Mouse (Mus musculus): ENCODE measurements around the gene Cxcl12. TPM values are rescaled to one million over a fixed set of nuclear protein-coding genes. Genes with fewer than 3 reads are reported as not detected.

Cxcl12 gene
- polyA plus RNA-seq, 1 experiment from 2014 or later = 144 TPM

- Histone ChIP-seq H3K9me3 (ENCODE audit: control insufficient read depth, low read length) (no peaks in the 10 kb centered on the region), H3K36me3 (ENCODE audit: control insufficient read depth, insufficient read depth, low read length) (peaks cover 69% of the 10 kb centered on the region), H3K4me2 (ENCODE audit: low read length) (no peak overlapping the region), H3K27me3 (ENCODE audit: control insufficient read depth, insufficient read depth, low read length) (peaks cover 28% of the 10 kb centered on the region), H3K9ac (ENCODE audit: low read length) (no peak overlapping the region), H3K27ac (replicated peaks in 1 of 2; ENCODE audit: control insufficient read depth in 1 of 2, insufficient read depth in 1 of 2, low read depth in 2 of 2, low read length in 2 of 2) (no peak overlapping the region), H3K4me3 (ENCODE audit: control insufficient read depth in 1 of 2, insufficient read depth in 1 of 2, low read depth in 1 of 2, low read length in 2 of 2) (no peak overlapping the region), H3K4me1 (ENCODE audit: control insufficient read depth in 2 of 2, insufficient read depth in 2 of 2, low read length in 2 of 2) (peaks cover 2 to 4% of the 10 kb centered on the region in 2 experiments; a peak in 1 of 4 replicates)
- 75% methylated on average over 2 of the region's 2 CpGs for WGBS
- ATAC-seq (ENCODE audit: insufficient number of reproducible peaks, insufficient read depth, low FRiP score, low read depth) = no peak
Observed at GRCm38 (mm10) chr6:117175113-117175793, 6.9 kb downstream of the Cxcl12 start.

- no peaks in the 10 kb centered on the region for H3K9me3 ChIP-seq (ENCODE audit: control insufficient read depth, low read length)
- peaks cover 3 to 8% of the 10 kb centered on the region in 2 experiments; a peak in 1 of 4 replicates for H3K4me1 ChIP-seq (ENCODE audit: control insufficient read depth in 2 of 2, insufficient read depth in 2 of 2, low read length in 2 of 2)
- no peak overlapping the region for H3K4me2 ChIP-seq (ENCODE audit: low read length)
- H3K9ac ChIP-seq (ENCODE audit: low read length) = no peak overlapping the region
- no peak overlapping the region for H3K27ac ChIP-seq (replicated peaks in 1 of 2; ENCODE audit: control insufficient read depth in 1 of 2, insufficient read depth in 1 of 2, low read depth in 2 of 2, low read length in 2 of 2)
- peaks cover 67% of the 10 kb centered on the region for H3K36me3 ChIP-seq (ENCODE audit: control insufficient read depth, insufficient read depth, low read length)
- H3K4me3 ChIP-seq (ENCODE audit: control insufficient read depth in 1 of 2, insufficient read depth in 1 of 2, low read depth in 1 of 2, low read length in 2 of 2) = no peak overlapping the region
- H3K27me3 ChIP-seq (ENCODE audit: control insufficient read depth, insufficient read depth, low read length) = peaks cover 18% of the 10 kb centered on the region
- 29% methylated on average over 5 of the region's 5 CpGs for WGBS
- ATAC-seq (ENCODE audit: insufficient number of reproducible peaks, insufficient read depth, low FRiP score, low read depth) = no peak
Observed at GRCm38 (mm10) chr6:117176406-117176805, 8.1 kb downstream of the Cxcl12 start.

- no peak for ATAC-seq (ENCODE audit: insufficient number of reproducible peaks, insufficient read depth, low FRiP score, low read depth)
- Histone ChIP-seq H3K4me2 (ENCODE audit: low read length) (no peak overlapping the region), H3K9ac (ENCODE audit: low read length) (no peak overlapping the region), H3K27ac (replicated peaks in 1 of 2; ENCODE audit: control insufficient read depth in 1 of 2, insufficient read depth in 1 of 2, low read depth in 2 of 2, low read length in 2 of 2) (no peak overlapping the region), H3K27me3 (ENCODE audit: control insufficient read depth, insufficient read depth, low read length) (no peaks in the 10 kb centered on the region), H3K9me3 (ENCODE audit: control insufficient read depth, low read length) (no peaks in the 10 kb centered on the region), H3K4me1 (ENCODE audit: control insufficient read depth in 2 of 2, insufficient read depth in 2 of 2, low read length in 2 of 2) (peaks cover 3 to 8% of the 10 kb centered on the region in 2 experiments; a peak in 2 of 4 replicates), H3K36me3 (ENCODE audit: control insufficient read depth, insufficient read depth, low read length) (peaks cover 36% of the 10 kb centered on the region), H3K4me3 (ENCODE audit: control insufficient read depth in 1 of 2, insufficient read depth in 1 of 2, low read depth in 1 of 2, low read length in 2 of 2) (no peak overlapping the region)
- WGBS = 52% methylated on average over 6 of the region's 6 CpGs
Observed at GRCm38 (mm10) chr6:117180303-117180702, 12.0 kb downstream of the Cxcl12 start.

GRCm38 (mm10) chr6:117185381-117185780 lies 17.0 kb downstream of the Cxcl12 start:
- H3K4me1 ChIP-seq (ENCODE audit: control insufficient read depth in 2 of 2, insufficient read depth in 2 of 2, low read length in 2 of 2) = peaks cover 5 to 8% of the 10 kb centered on the region in 2 experiments; a peak in 2 of 4 replicates
- no peaks in the 10 kb centered on the region for H3K9me3 ChIP-seq (ENCODE audit: control insufficient read depth, low read length)
- H3K9ac ChIP-seq (ENCODE audit: low read length) = no peak overlapping the region
- H3K36me3 ChIP-seq (ENCODE audit: control insufficient read depth, insufficient read depth, low read length) = no peaks in the 10 kb centered on the region
- H3K4me3 ChIP-seq (ENCODE audit: control insufficient read depth in 1 of 2, insufficient read depth in 1 of 2, low read depth in 1 of 2, low read length in 2 of 2) = no peak overlapping the region
- no peak overlapping the region for H3K27ac ChIP-seq (replicated peaks in 1 of 2; ENCODE audit: control insufficient read depth in 1 of 2, insufficient read depth in 1 of 2, low read depth in 2 of 2, low read length in 2 of 2)
- ATAC-seq (ENCODE audit: insufficient number of reproducible peaks, insufficient read depth, low FRiP score, low read depth) = no peak
- 80% methylated on average over 4 of the region's 4 CpGs for WGBS
- H3K27me3 ChIP-seq (ENCODE audit: control insufficient read depth, insufficient read depth, low read length) = no peaks in the 10 kb centered on the region
- no peak overlapping the region for H3K4me2 ChIP-seq (ENCODE audit: low read length)

- Histone ChIP-seq H3K4me2 (ENCODE audit: low read length) (no peak overlapping the region), H3K27ac (replicated peaks in 1 of 2; ENCODE audit: control insufficient read depth in 1 of 2, insufficient read depth in 1 of 2, low read depth in 2 of 2, low read length in 2 of 2) (no peak overlapping the region), H3K4me1 (ENCODE audit: control insufficient read depth in 2 of 2, insufficient read depth in 2 of 2, low read length in 2 of 2) (peaks cover 0 to 4% of the 10 kb centered on the region in 2 experiments; a peak in 1 of 4 replicates), H3K27me3 (ENCODE audit: control insufficient read depth, insufficient read depth, low read length) (no peaks in the 10 kb centered on the region), H3K9me3 (ENCODE audit: control insufficient read depth, low read length) (no peaks in the 10 kb centered on the region), H3K36me3 (ENCODE audit: control insufficient read depth, insufficient read depth, low read length) (no peaks in the 10 kb centered on the region), H3K4me3 (ENCODE audit: control insufficient read depth in 1 of 2, insufficient read depth in 1 of 2, low read depth in 1 of 2, low read length in 2 of 2) (no peak overlapping the region), H3K9ac (ENCODE audit: low read length) (no peak overlapping the region)
- ATAC-seq (ENCODE audit: insufficient number of reproducible peaks, insufficient read depth, low FRiP score, low read depth) = no peak
- 91% methylated on average over 3 of the region's 3 CpGs for WGBS
Observed at GRCm38 (mm10) chr6:117190453-117190852, 22.1 kb downstream of the Cxcl12 start.

GRCm38 (mm10) chr6:117191741-117192140 lies 23.4 kb downstream of the Cxcl12 start:
- no peak overlapping the region for H3K4me2 ChIP-seq (ENCODE audit: low read length)
- WGBS = 94% methylated on average over 6 of the region's 6 CpGs
- H3K9me3 ChIP-seq (ENCODE audit: control insufficient read depth, low read length) = no peaks in the 10 kb centered on the region

GRCm38 (mm10) chr6:117192678-117193077 lies 24.3 kb downstream of the Cxcl12 start:
- Histone ChIP-seq H3K36me3 (ENCODE audit: control insufficient read depth, insufficient read depth, low read length) (no peaks in the 10 kb centered on the region), H3K4me1 (ENCODE audit: control insufficient read depth in 2 of 2, insufficient read depth in 2 of 2, low read length in 2 of 2) (no peaks in the 10 kb centered on the region), H3K4me3 (ENCODE audit: control insufficient read depth in 1 of 2, insufficient read depth in 1 of 2, low read depth in 1 of 2, low read length in 2 of 2) (no peak overlapping the region), H3K27me3 (ENCODE audit: control insufficient read depth, insufficient read depth, low read length) (no peaks in the 10 kb centered on the region), H3K4me2 (ENCODE audit: low read length) (no peak overlapping the region), H3K27ac (replicated peaks in 1 of 2; ENCODE audit: control insufficient read depth in 1 of 2, insufficient read depth in 1 of 2, low read depth in 2 of 2, low read length in 2 of 2) (no peak overlapping the region), H3K9ac (ENCODE audit: low read length) (no peak overlapping the region), H3K9me3 (ENCODE audit: control insufficient read depth, low read length) (no peaks in the 10 kb centered on the region)
- 78% methylated on average over 7 of the region's 7 CpGs for WGBS
- no peak for ATAC-seq (ENCODE audit: insufficient number of reproducible peaks, insufficient read depth, low FRiP score, low read depth)

More at GRCm38 (mm10) chr6:117191741-117192140, 23.4 kb downstream of the Cxcl12 start:
- no peaks in the 10 kb centered on the region for H3K27me3 ChIP-seq (ENCODE audit: control insufficient read depth, insufficient read depth, low read length)
- H3K4me3 ChIP-seq (ENCODE audit: control insufficient read depth in 1 of 2, insufficient read depth in 1 of 2, low read depth in 1 of 2, low read length in 2 of 2) = no peak overlapping the region
- ATAC-seq (ENCODE audit: insufficient number of reproducible peaks, insufficient read depth, low FRiP score, low read depth) = no peak
- no peaks in the 10 kb centered on the region for H3K36me3 ChIP-seq (ENCODE audit: control insufficient read depth, insufficient read depth, low read length)
- H3K9ac ChIP-seq (ENCODE audit: low read length) = no peak overlapping the region
- H3K4me1 ChIP-seq (ENCODE audit: control insufficient read depth in 2 of 2, insufficient read depth in 2 of 2, low read length in 2 of 2) = no peaks in the 10 kb centered on the region
- no peak overlapping the region for H3K27ac ChIP-seq (replicated peaks in 1 of 2; ENCODE audit: control insufficient read depth in 1 of 2, insufficient read depth in 1 of 2, low read depth in 2 of 2, low read length in 2 of 2)

- Histone ChIP-seq H3K4me3 (ENCODE audit: control insufficient read depth in 1 of 2, insufficient read depth in 1 of 2, low read depth in 1 of 2, low read length in 2 of 2) (no peak overlapping the region), H3K4me1 (ENCODE audit: control insufficient read depth in 2 of 2, insufficient read depth in 2 of 2, low read length in 2 of 2) (no peaks in the 10 kb centered on the region), H3K27ac (replicated peaks in 1 of 2; ENCODE audit: control insufficient read depth in 1 of 2, insufficient read depth in 1 of 2, low read depth in 2 of 2, low read length in 2 of 2) (no peak overlapping the region), H3K9me3 (ENCODE audit: control insufficient read depth, low read length) (no peaks in the 10 kb centered on the region), H3K4me2 (ENCODE audit: low read length) (no peak overlapping the region), H3K9ac (ENCODE audit: low read length) (no peak overlapping the region), H3K36me3 (ENCODE audit: control insufficient read depth, insufficient read depth, low read length) (no peaks in the 10 kb centered on the region), H3K27me3 (ENCODE audit: control insufficient read depth, insufficient read depth, low read length) (no peaks in the 10 kb centered on the region)
- ATAC-seq (ENCODE audit: insufficient number of reproducible peaks, insufficient read depth, low FRiP score, low read depth) = no peak
- 88% methylated on average over 3 of the region's 3 CpGs for WGBS
Observed at GRCm38 (mm10) chr6:117195270-117195669, 26.9 kb downstream of the Cxcl12 start.
